Mouse (Mus musculus): Measurements from ENCODE around the gene Tmem108. TPM values are rescaled to one million over a fixed set of nuclear protein-coding genes. Genes with fewer than 3 reads are reported as not detected.

The Tmem108 gene
- polyA plus RNA-seq, 1 experiment from 2014 or later = 42.7 TPM

- Histone ChIP-seq H3K36me3 (no peaks in the 10 kb centered on the region), H3K9me3 (replicated peaks) (no peaks in the 10 kb centered on the region), H3K27me3 (no peaks in the 10 kb centered on the region), H3K9ac (no peak overlapping the region), H3K27ac (no peak overlapping the region), H3K4me2 (no peak overlapping the region), H3K4me3 (no peak overlapping the region), H3K4me1 (replicated peaks) (peaks cover 16% of the 10 kb centered on the region)
- WGBS = 88% methylated on average over 16 of the region's 16 CpGs
- ATAC-seq (replicated peaks; ENCODE audit: insufficient number of reproducible peaks, insufficient read depth, low FRiP score, low read depth) = no peak
Observed at GRCm38 (mm10) chr9:103703014-103703413, 58.6 kb downstream of the Tmem108 start.

GRCm38 (mm10) chr9:103702452-103702851 lies 59.2 kb downstream of the Tmem108 start:
- Histone ChIP-seq H3K4me3 (no peak overlapping the region), H3K4me2 (no peak overlapping the region), H3K4me1 (replicated peaks) (peaks cover 11% of the 10 kb centered on the region), H3K9me3 (replicated peaks) (no peaks in the 10 kb centered on the region), H3K27ac (no peak overlapping the region), H3K9ac (no peak overlapping the region), H3K27me3 (no peaks in the 10 kb centered on the region), H3K36me3 (no peaks in the 10 kb centered on the region)
- no peak for ATAC-seq (replicated peaks; ENCODE audit: insufficient number of reproducible peaks, insufficient read depth, low FRiP score, low read depth)
- 84% methylated on average over 5 of the region's 5 CpGs for WGBS

GRCm38 (mm10) chr9:103701448-103701847 lies 60.2 kb downstream of the Tmem108 start:
- H3K4me2 ChIP-seq = no peak overlapping the region
- H3K9ac ChIP-seq = no peak overlapping the region
- H3K4me1 ChIP-seq (replicated peaks) = peaks cover 11% of the 10 kb centered on the region
- H3K9me3 ChIP-seq (replicated peaks) = no peaks in the 10 kb centered on the region
- no peak overlapping the region for H3K27ac ChIP-seq
- 85% methylated on average over 4 of the region's 4 CpGs for WGBS
- H3K36me3 ChIP-seq = no peaks in the 10 kb centered on the region
- ATAC-seq (replicated peaks; ENCODE audit: insufficient number of reproducible peaks, insufficient read depth, low FRiP score, low read depth) = no peak
- no peaks in the 10 kb centered on the region for H3K27me3 ChIP-seq
- no peak overlapping the region for H3K4me3 ChIP-seq

- H3K36me3 ChIP-seq = no peaks in the 10 kb centered on the region
- H3K27ac ChIP-seq = no peak overlapping the region
- peaks cover 11% of the 10 kb centered on the region for H3K4me1 ChIP-seq (replicated peaks)
- H3K27me3 ChIP-seq = no peaks in the 10 kb centered on the region
- H3K9me3 ChIP-seq (replicated peaks) = no peaks in the 10 kb centered on the region
- no peak overlapping the region for H3K9ac ChIP-seq
- no peak for ATAC-seq (replicated peaks; ENCODE audit: insufficient number of reproducible peaks, insufficient read depth, low FRiP score, low read depth)
- no peak overlapping the region for H3K4me2 ChIP-seq
- WGBS = 39% methylated on average over 1 of the region's 1 CpGs
- no peak overlapping the region for H3K4me3 ChIP-seq
Observed at GRCm38 (mm10) chr9:103700240-103700639, 61.4 kb downstream of the Tmem108 start.

GRCm38 (mm10) chr9:103696967-103697366 lies 64.7 kb downstream of the Tmem108 start:
- 47% methylated on average over 6 of the region's 6 CpGs for WGBS
- H3K27me3 ChIP-seq = no peaks in the 10 kb centered on the region
- H3K9ac ChIP-seq = no peak overlapping the region
- no peak overlapping the region for H3K4me3 ChIP-seq
- no peak for ATAC-seq (replicated peaks; ENCODE audit: insufficient number of reproducible peaks, insufficient read depth, low FRiP score, low read depth)
- H3K4me1 ChIP-seq (replicated peaks) = peaks cover 25% of the 10 kb centered on the region
- H3K9me3 ChIP-seq (replicated peaks) = no peaks in the 10 kb centered on the region
- H3K36me3 ChIP-seq = no peaks in the 10 kb centered on the region
- H3K4me2 ChIP-seq = no peak overlapping the region
- H3K27ac ChIP-seq = peak overlapping the region; percentile 34; the same call in 1 of the 2 replicates

- Histone ChIP-seq H3K27ac (no peak overlapping the region), H3K4me2 (no peak overlapping the region), H3K4me1 (replicated peaks) (peaks cover 49% of the 10 kb centered on the region), H3K36me3 (no peaks in the 10 kb centered on the region), H3K9ac (no peak overlapping the region), H3K9me3 (replicated peaks) (no peaks in the 10 kb centered on the region), H3K4me3 (no peak overlapping the region), H3K27me3 (no peaks in the 10 kb centered on the region)
- ATAC-seq (replicated peaks; ENCODE audit: insufficient number of reproducible peaks, insufficient read depth, low FRiP score, low read depth) = no peak
Observed at GRCm38 (mm10) chr9:103693826-103694225, 67.8 kb downstream of the Tmem108 start.

GRCm38 (mm10) chr9:103692699-103693098 lies 68.9 kb downstream of the Tmem108 start:
- no peak overlapping the region for H3K4me2 ChIP-seq
- H3K4me3 ChIP-seq = no peak overlapping the region
- H3K36me3 ChIP-seq = no peaks in the 10 kb centered on the region
- no peaks in the 10 kb centered on the region for H3K27me3 ChIP-seq
- no peak overlapping the region for H3K9ac ChIP-seq
- H3K27ac ChIP-seq = peak overlapping the region; percentile 14
- WGBS = 48% methylated on average over 4 of the region's 4 CpGs
- no peak for ATAC-seq (replicated peaks; ENCODE audit: insufficient number of reproducible peaks, insufficient read depth, low FRiP score, low read depth)
- peaks cover 58% of the 10 kb centered on the region for H3K4me1 ChIP-seq (replicated peaks)
- H3K9me3 ChIP-seq (replicated peaks) = no peaks in the 10 kb centered on the region

- no peak overlapping the region for H3K9ac ChIP-seq
- no peaks in the 10 kb centered on the region for H3K36me3 ChIP-seq
- 72% methylated on average over 9 of the region's 9 CpGs for WGBS
- ATAC-seq (replicated peaks; ENCODE audit: insufficient number of reproducible peaks, insufficient read depth, low FRiP score, low read depth) = no peak
- H3K9me3 ChIP-seq (replicated peaks) = no peaks in the 10 kb centered on the region
- H3K4me1 ChIP-seq (replicated peaks) = peaks cover 61% of the 10 kb centered on the region
- no peak overlapping the region for H3K4me3 ChIP-seq
- H3K27ac ChIP-seq = peak overlapping the region; percentile 24
- H3K27me3 ChIP-seq = no peaks in the 10 kb centered on the region
- H3K4me2 ChIP-seq = no peak overlapping the region
Observed at GRCm38 (mm10) chr9:103691847-103692246, 69.8 kb downstream of the Tmem108 start.

GRCm38 (mm10) chr9:103690446-103690845 lies 71.2 kb downstream of the Tmem108 start:
- Histone ChIP-seq H3K27me3 (no peaks in the 10 kb centered on the region), H3K4me2 (no peak overlapping the region), H3K9me3 (replicated peaks) (no peaks in the 10 kb centered on the region), H3K4me3 (no peak overlapping the region), H3K9ac (no peak overlapping the region), H3K36me3 (no peaks in the 10 kb centered on the region), H3K4me1 (replicated peaks) (peaks cover 65% of the 10 kb centered on the region), H3K27ac (peak overlapping the region; percentile 57)
- 35% methylated on average over 3 of the region's 3 CpGs for WGBS
- peak; percentile 35 for ATAC-seq (replicated peaks; ENCODE audit: insufficient number of reproducible peaks, insufficient read depth, low FRiP score, low read depth)

- Histone ChIP-seq H3K9me3 (replicated peaks) (no peaks in the 10 kb centered on the region), H3K27me3 (no peaks in the 10 kb centered on the region), H3K4me3 (no peak overlapping the region), H3K9ac (no peak overlapping the region), H3K27ac (peak overlapping the region; percentile 57), H3K4me2 (no peak overlapping the region), H3K4me1 (replicated peaks) (peaks cover 65% of the 10 kb centered on the region), H3K36me3 (no peaks in the 10 kb centered on the region)
- ATAC-seq (replicated peaks; ENCODE audit: insufficient number of reproducible peaks, insufficient read depth, low FRiP score, low read depth) = peak; percentile 72
- WGBS = 44% methylated on average over 7 of the region's 7 CpGs
Observed at GRCm38 (mm10) chr9:103689697-103690096, 71.9 kb downstream of the Tmem108 start.

- no peak for ATAC-seq (replicated peaks; ENCODE audit: insufficient number of reproducible peaks, insufficient read depth, low FRiP score, low read depth)
- Histone ChIP-seq H3K27me3 (no peaks in the 10 kb centered on the region), H3K4me1 (replicated peaks) (peaks cover 64% of the 10 kb centered on the region), H3K9me3 (replicated peaks) (no peaks in the 10 kb centered on the region), H3K4me3 (no peak overlapping the region), H3K36me3 (no peaks in the 10 kb centered on the region), H3K4me2 (no peak overlapping the region), H3K27ac (peak overlapping the region; percentile 57), H3K9ac (no peak overlapping the region)
- WGBS = 69% methylated on average over 10 of the region's 10 CpGs
Observed at GRCm38 (mm10) chr9:103689006-103689405, 72.6 kb downstream of the Tmem108 start.

- H3K27ac ChIP-seq = peak overlapping the region; percentile 65
- ATAC-seq (replicated peaks; ENCODE audit: insufficient number of reproducible peaks, insufficient read depth, low FRiP score, low read depth) = no peak; the same call in 1 of the 2 replicates
- H3K4me3 ChIP-seq = no peak overlapping the region
- no peaks in the 10 kb centered on the region for H3K36me3 ChIP-seq
- no peak overlapping the region for H3K4me2 ChIP-seq
- H3K4me1 ChIP-seq (replicated peaks) = peaks cover 60% of the 10 kb centered on the region
- 48% methylated on average over 6 of the region's 6 CpGs for WGBS
- no peaks in the 10 kb centered on the region for H3K9me3 ChIP-seq (replicated peaks)
- no peak overlapping the region for H3K9ac ChIP-seq
- H3K27me3 ChIP-seq = no peaks in the 10 kb centered on the region
Observed at GRCm38 (mm10) chr9:103687130-103687529, 74.5 kb downstream of the Tmem108 start.
